Comparison of ENCODE assay signal across 13 mouse cellular contexts in the genomic region with DNA sequence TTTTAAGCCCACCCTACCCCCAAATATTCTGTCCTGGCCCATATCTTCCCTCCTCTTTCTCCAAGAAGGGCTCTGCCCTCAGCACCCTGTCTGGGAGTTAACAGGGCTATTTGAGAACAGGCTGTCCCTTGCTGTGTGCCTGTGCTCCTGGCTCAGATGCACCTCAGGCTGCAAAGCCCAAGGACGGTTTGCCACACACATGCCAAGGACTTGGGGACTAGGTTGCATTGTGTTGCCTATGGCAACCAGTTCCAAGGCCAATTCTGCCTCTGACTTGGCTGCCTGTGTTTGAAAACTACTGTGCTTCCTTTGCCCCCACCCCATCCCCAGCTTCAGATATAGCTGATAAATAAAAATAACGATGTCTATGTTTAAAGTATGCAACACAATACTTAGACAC.
DNase-seq lines count a peak whose midpoint lies in the region.
"Had no signal": no experiment of that assay in that cellular context is flagged by ENCODE, and none has a peak within 500 bp of the region (broad histone marks: within the 10 kb centered on the region; RNA-seq: fewer than 3 reads in every experiment).

No protein-coding gene starts in this region.

- intact Hi-C loops in left cerebral cortex, postnatal 4 days (cut with DNase I) = no loop called here

- DNase-seq in left cerebral cortex, postnatal 4 days = peak; percentile 20
- DNase-seq in left cerebral cortex, adult 8-10 months (ENCODE audit: low spot score in 2 of 2) = no peak
- DNase-seq in adrenal gland, adult (ENCODE audit: inconsistent age in 2 of 2, low spot score in 1 of 2) = peak; percentile 88 to 92
- DNase-seq in adrenal gland, adult 18-20 months (ENCODE audit: low spot score in 2 of 2) = peak; percentile 25 to 32
- peak; percentile 4 to 20 for DNase-seq in adrenal gland, postnatal 4 days (ENCODE audit: low spot score in 2 of 2)
- no peak for DNase-seq in thymus, adult 18-20 months
- DNase-seq in lung, postnatal 25 days (ENCODE audit: low spot score) = no peak
- DNase-seq: cerebellum, postnatal 25 days; gastrocnemius, adult 2 months; kidney, postnatal 4 days; liver, postnatal 0 days; lung, postnatal 10 days; spleen, adult 18-20 months had no signal

Comparison
In these comparisons a context has a peak if more than half of its experiments do, and no peak if none do; other contexts are left out.
1. DNase-seq: peak in left cerebral cortex, postnatal 4 days (single experiment), adrenal gland, adult (2 of 2), adrenal gland, adult 18-20 months (2 of 2) and adrenal gland, postnatal 4 days (2 of 2); none in left cerebral cortex, adult 8-10 months (0 of 2), thymus, adult 18-20 months (0 of 2) and lung, postnatal 25 days (single experiment).